10 mouse cellular contexts compared by ENCODE assay signal in the genomic region with DNA sequence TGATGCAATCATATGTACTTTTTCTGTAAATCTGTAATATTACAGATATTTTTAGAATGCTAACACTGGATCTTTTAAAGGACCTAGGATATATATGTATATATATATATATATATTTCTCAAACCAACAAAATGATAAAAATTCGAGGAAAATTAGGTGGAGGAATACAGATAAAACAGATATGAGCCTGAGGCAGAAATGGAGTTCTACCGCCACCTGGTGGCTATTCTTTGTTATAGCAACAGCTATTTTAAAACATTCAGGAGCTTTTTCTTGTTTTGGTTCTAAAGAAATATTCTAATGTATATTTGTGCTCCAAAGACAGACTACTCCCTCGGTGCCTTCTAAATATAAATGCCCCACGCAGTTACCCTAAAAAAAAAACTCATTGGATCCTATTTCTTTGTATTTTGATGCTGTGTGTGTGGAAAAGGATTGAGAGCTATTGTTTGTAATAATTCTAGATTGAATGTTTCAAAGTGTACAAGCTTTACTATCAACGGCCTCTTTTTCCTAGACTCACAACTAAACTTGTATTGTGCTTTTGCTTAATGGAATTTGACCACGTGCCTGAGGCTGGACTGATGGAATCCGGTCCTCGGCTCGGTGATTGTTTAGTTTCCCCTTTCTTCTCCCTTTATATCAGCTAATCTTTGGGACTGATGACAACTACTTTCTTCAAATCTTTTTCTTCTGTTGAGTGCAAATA. TPM values are rescaled to one million over a fixed set of nuclear protein-coding genes. Genes with fewer than 3 reads are reported as not detected.
A peak's percentile ranks its signal among the peaks of the same experiment; 100 is the strongest.
DNase-seq lines count a peak whose midpoint lies in the region; TF ChIP-seq lines count a peak whose summit lies in the region.
"Had no signal": no experiment of that assay in that cellular context is flagged by ENCODE, and none has a peak within 500 bp of the region (broad histone marks: within the 10 kb centered on the region; RNA-seq: fewer than 3 reads in every experiment).

No protein-coding gene starts in this region.

- peak; percentile 8 for DNase-seq in adrenal gland, postnatal 25 days
- no peak for DNase-seq in adrenal gland, adult 2 months
- DNase-seq in left cerebral cortex, postnatal 4 days = peak; percentile 16
- DNase-seq in left cerebral cortex, adult 8-10 months (ENCODE audit: low spot score in 2 of 2) = no peak
- peak; percentile 74 for DNase-seq in brain, embryonic 14.5 days (ENCODE audit: low read depth)
- peak; percentile 62 for DNase-seq in induced T-regulatory cell, adult 2 months (ENCODE audit: low read depth)
- no peak for DNase-seq in urinary bladder, postnatal 25 days (ENCODE audit: low spot score)
- no peak for DNase-seq in kidney, postnatal 14 days

- no peak for TF ChIP-seq POLR2A in brain, embryonic 14.5 days (IDR thresholded peaks at IDR 0.05; ENCODE audit: borderline replicate concordance, extremely low read depth, insufficient read depth, insufficient read length, poor library complexity, severe bottlenecking)

- peak; percentile 26; the same call in 1 of the 2 replicates for TF ChIP-seq CTCF in brain, embryonic 14.5 days (IDR thresholded peaks at IDR 0.05; ENCODE audit: borderline replicate concordance, extremely low read depth, insufficient read depth, insufficient read length)

- intact Hi-C loops in left cerebral cortex, postnatal 4 days (cut with DNase I) = no loop called here

RNA-seq across cellular contexts. Expression of a gene that starts 44.8 kb away (rescaled TPM):
- total RNA-seq in adrenal gland, postnatal 25 days (2021) = not detected in 2 replicates
- total RNA-seq in adrenal gland, adult 2 months (2021) = not detected
- polyA plus RNA-seq in adrenal gland, adult 2 months (2012; rRNA removed) = not detected in 2 replicates
- not detected for total RNA-seq in left cerebral cortex, postnatal 4 days (2021)
- total RNA-seq in left cerebral cortex, adult 8-10 months (2022) = under 1 TPM in 3 of 4 experiments, not detected in 1; 0.20 to 0.35 (median 0.27) TPM
- 0.04 TPM in 2 replicates for polyA plus RNA-seq in brain, embryonic 14.5 days (2012; rRNA removed)
- total RNA-seq: heart, postnatal 14 days had no signal
- polyA plus RNA-seq: myocyte had no signal

Comparison
In these comparisons a context has a peak if more than half of its experiments do, and no peak if none do; other contexts are left out.
1. DNase-seq: peak in adrenal gland, postnatal 25 days (single experiment), left cerebral cortex, postnatal 4 days (single experiment), brain, embryonic 14.5 days (single experiment) and induced T-regulatory cell, adult 2 months (single experiment); none in adrenal gland, adult 2 months (single experiment), left cerebral cortex, adult 8-10 months (0 of 2), urinary bladder, postnatal 25 days (single experiment) and kidney, postnatal 14 days (single experiment).